Mouse (Mus musculus) neutrophil, adult 83 days (primary cell): ENCODE data around the gene Inpp5e. TPM values are rescaled to one million over a fixed set of nuclear protein-coding genes. Genes with fewer than 3 reads are reported as not detected.

Source experiments
- total RNA-seq, 2 experiments: library from RNA; stranded (reverse); gene quantifications; one replicate each; pipeline ENCODE4 v1.2.4; 2023

Gene Inpp5e
- 10 to 100 TPM; 14.1 to 15.8 TPM for total RNA-seq

DNA sequence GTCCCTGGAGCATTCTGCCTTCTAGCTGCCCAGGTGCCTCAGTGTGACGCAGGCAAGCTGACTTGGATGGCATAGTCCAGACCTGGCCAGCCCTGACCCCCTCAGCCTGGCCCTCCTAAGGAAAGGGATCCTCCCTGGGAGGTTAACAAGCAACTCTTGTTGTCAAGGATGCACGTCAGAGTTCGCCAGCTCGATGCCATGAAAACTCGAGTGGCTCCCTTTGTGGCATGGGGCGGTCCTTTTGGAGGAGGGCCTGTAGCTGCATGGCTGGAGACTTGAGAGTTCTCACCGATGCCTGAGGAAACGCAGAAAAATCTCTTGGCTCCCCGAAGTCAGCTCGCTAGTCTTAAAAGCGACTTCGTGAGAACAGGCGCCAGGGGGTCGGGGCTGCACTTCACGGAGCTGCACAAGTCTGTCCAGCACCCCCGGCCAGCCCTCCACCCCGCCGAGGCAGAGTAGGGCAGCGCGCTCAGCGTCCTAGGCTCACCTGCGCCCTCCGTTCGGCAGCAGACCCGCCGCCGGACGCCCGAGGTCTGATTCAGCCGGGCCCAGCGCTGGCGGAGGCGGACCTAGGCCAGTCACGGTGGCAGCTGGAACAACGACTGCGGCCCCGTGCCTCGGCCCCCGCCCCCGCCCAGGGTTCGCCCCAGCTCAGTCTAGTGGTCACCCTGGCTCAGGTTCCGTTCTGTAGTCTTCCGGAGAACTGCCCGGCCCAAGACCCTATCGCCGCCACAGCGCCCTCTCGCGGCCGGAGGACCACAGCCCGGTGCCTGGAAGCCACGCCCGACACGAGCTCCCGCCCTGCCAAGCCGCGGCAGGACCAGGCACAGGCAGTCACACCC is at the start of gene Inpp5e:
TSS of gene Inpp5e (minus strand) at position 689 of the 842 bp plus-strand sequence.

GRCm38 (mm10) chr2:26444946-26445665 is 36.1 kb upstream of the Inpp5e start, which contains the start of gene Sec16a:
Gene Sec16a, minus strand, starts transcription at chr2:26445216.

GRCm38 (mm10) chr2:26389154-26389690 is 19.8 kb downstream of the Inpp5e start, which contains the start of the genes Entr1 and Pmpca:
Gene Entr1, minus strand, starts transcription at chr2:26389316.
Gene Pmpca, plus strand, starts transcription at chr2:26389339.

DNA sequence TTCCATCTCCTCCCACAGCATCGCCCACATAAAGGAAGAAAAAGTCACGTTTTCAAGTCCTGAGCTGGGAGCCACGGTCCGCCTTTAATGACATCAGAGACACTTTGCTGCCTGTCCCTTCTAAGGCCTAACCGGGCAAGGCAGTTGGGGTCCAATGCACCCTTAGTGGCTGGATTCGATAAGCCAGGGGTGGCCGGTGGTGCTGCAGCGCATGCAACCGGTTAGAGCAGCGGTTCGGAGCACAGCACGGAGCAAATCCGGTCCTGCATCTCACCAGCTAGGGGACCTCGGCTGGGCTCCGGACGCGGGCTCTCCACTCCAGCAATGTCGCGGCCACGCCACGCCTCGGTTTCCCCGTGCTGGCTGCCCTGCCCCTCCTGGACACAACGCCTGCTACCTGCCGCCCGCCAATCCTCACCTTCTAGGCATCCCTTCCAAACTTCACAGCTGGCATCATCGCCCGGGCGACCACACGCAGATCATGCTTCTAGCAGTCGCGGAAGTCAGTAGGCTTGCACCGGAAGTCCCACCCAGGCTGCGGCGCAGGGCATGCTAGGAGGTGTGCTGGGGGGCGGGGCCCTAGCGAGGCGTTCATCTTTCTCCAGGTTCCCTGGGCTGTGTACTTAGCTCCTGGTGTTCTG is 28.8 kb downstream of the Inpp5e start, which contains the start of gene Snapc4:
TSS of gene Snapc4 (minus strand) at position 523 of the 641 bp plus-strand sequence.

DNA sequence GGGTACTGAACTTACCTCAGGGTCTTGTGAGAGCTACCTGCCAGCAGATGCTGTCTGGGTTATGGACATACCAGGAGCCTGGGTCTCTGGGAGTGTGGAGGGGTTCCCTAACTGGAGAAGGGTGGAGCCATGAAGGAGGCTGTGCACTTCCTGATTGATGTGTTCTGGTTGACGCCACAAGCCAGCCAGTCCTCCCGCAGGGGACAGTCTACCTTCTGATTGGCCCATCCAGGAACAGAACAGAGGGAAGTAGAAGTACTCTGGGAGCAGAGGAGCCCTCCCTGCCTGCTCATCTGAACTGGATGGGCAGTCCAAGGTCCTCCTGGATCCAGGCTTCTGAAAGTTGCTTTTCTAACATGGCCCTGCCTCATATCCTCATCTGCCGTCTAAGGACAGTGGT is 48.2 kb downstream of the Inpp5e start, which contains the start of gene Card9:
TSS of gene Card9 (minus strand) at position 147 of the 400 bp plus-strand sequence.

GRCm38 (mm10) chr2:26351358-26352290 is 57.4 kb downstream of the Inpp5e start, which contains the start of gene Dnlz:
Gene Dnlz, minus strand, starts transcription at chr2:26352110.

Other genes starting within 250 kb of the Inpp5e start
- not detected for gene Lhx3, start 200.9 kb downstream of the Inpp5e start, total RNA-seq
- 1 to 10 TPM; 3.9 to 4.6 TPM for gene Qsox2, start 171.7 kb downstream of the Inpp5e start, total RNA-seq
- gene Ccdc187, start 114.6 kb downstream of the Inpp5e start, total RNA-seq, result not detected
- gene Gpsm1, start 93.7 kb downstream of the Inpp5e start, total RNA-seq, result 1 to 10 TPM; 6.7 to 8.5 TPM
- 1 to 10 TPM; 4.7 to 5.2 TPM for gene Dnlz, start 57.1 kb downstream of the Inpp5e start, total RNA-seq
- gene Card9, start 48.3 kb downstream of the Inpp5e start, total RNA-seq, result 100 to 1,000 TPM; 168 to 182 TPM
- 10 to 100 TPM; 17.4 to 20.4 TPM for gene Snapc4, start 28.6 kb downstream of the Inpp5e start, total RNA-seq
- 10 to 100 TPM; 91.3 to 98.5 TPM for gene Entr1, start 19.9 kb downstream of the Inpp5e start, total RNA-seq
- 10 to 100 TPM; 40.3 to 44.0 TPM for gene Pmpca, start 19.9 kb downstream of the Inpp5e start, total RNA-seq
- 10 to 100 TPM; 43.7 to 52.4 TPM for gene Sec16a, start 36.0 kb upstream of the Inpp5e start, total RNA-seq
- 100 to 1,000 TPM; 178 to 203 TPM for gene Notch1, start 107.5 kb upstream of the Inpp5e start, total RNA-seq
- gene Egfl7, start 170.8 kb upstream of the Inpp5e start, total RNA-seq, result 1 to 10 TPM; 3.1 to 5.4 TPM
- gene Gm20532, start 177.4 kb upstream of the Inpp5e start, total RNA-seq, result 1 to 10 TPM in 1 of 2 experiments, not detected in 1; 1.3 TPM
- gene Agpat2, start 195.2 kb upstream of the Inpp5e start, total RNA-seq, result 100 to 1,000 TPM; 115 to 116 TPM
- 1 to 10 TPM; 3.0 to 3.2 TPM for gene Fam69b, start 219.3 kb upstream of the Inpp5e start, total RNA-seq